Mouse (Mus musculus) adrenal gland, postnatal 10 days (tissue): ENCODE measurements around the gene Dyrk2. TPM values are rescaled to one million over a fixed set of nuclear protein-coding genes. Genes with fewer than 3 reads are reported as not detected.
A peak's percentile ranks its signal among the peaks of the same experiment; 100 is the strongest.

Experiments used
- DNase-seq: peaks from one replicate; pipeline ENCODE4 v3.0.0; 2021; ENCODE audit warnings: mixed read lengths
- long read RNA-seq, 2 experiments: library from polyadenylated mRNA; stranded (forward); transcript quantifications; one replicate each; pipeline ENCODE4 v2.0.0; 2021
- total RNA-seq, 2 experiments: library from RNA; stranded (reverse); gene quantifications; 2 replicates each; pipeline ENCODE4 v1.2.3; 2021

Gene Dyrk2
- 10 to 100 TPM; 46.1 to 48.6 TPM for total RNA-seq
- long read RNA-seq, experiment 1, full-length matches to known transcripts = 42 of 60 reads
- long read RNA-seq, experiment 1, partial matches to known transcripts = 2 of 60 reads
- long read RNA-seq, experiment 1, other reads (novel, unspliced or antisense) = 16 of 60 reads
- long read RNA-seq, experiment 2, full-length matches to known transcripts = 14 of 25 reads
- long read RNA-seq, experiment 2, partial matches to known transcripts = 0 of 25 reads
- long read RNA-seq, experiment 2, other reads (novel, unspliced or antisense) = 11 of 25 reads

GRCm38 (mm10) chr10:118870201-118870980 is at the start of gene Dyrk2:
TSS of gene Dyrk2 (minus strand) at chr10:118870209.
- DNase-seq = peak; percentile 56

GRCm38 (mm10) chr10:118902625-118903024 is 32.6 kb upstream of the Dyrk2 start:
- no peak for DNase-seq

GRCm38 (mm10) chr10:118893645-118894044 is 23.6 kb upstream of the Dyrk2 start:
- no peak for DNase-seq

GRCm38 (mm10) chr10:118884126-118884525 is 14.1 kb upstream of the Dyrk2 start:
- no peak for DNase-seq

- DNase-seq = no peak
These were observed 13.3 kb upstream of the Dyrk2 start for GRCm38 (mm10) chr10:118883317-118883716.

- DNase-seq = no peak
These were observed 12.4 kb upstream of the Dyrk2 start for GRCm38 (mm10) chr10:118882258-118882885.

GRCm38 (mm10) chr10:118880776-118881175 is 10.8 kb upstream of the Dyrk2 start:
- DNase-seq = no peak

- DNase-seq = no peak
These were observed 2.2 kb upstream of the Dyrk2 start for GRCm38 (mm10) chr10:118872196-118872595.

- peak; percentile 76 for DNase-seq
These were observed 413 bp downstream of the Dyrk2 start for GRCm38 (mm10) chr10:118869591-118870001.

- peak; percentile 94 for DNase-seq
These were observed 1.1 kb downstream of the Dyrk2 start for GRCm38 (mm10) chr10:118868601-118869590.

GRCm38 (mm10) chr10:118867896-118868600 is 2.0 kb downstream of the Dyrk2 start:
- DNase-seq = peak; percentile 54

- DNase-seq = peak; percentile 31
These were observed 2.6 kb downstream of the Dyrk2 start for GRCm38 (mm10) chr10:118867304-118867895.

GRCm38 (mm10) chr10:118864976-118865375 is 5.0 kb downstream of the Dyrk2 start:
- DNase-seq = no peak

- DNase-seq = no peak
These were observed 6.4 kb downstream of the Dyrk2 start for GRCm38 (mm10) chr10:118863611-118864010.

- DNase-seq = no peak
These were observed 7.8 kb downstream of the Dyrk2 start for GRCm38 (mm10) chr10:118862233-118862632.

GRCm38 (mm10) chr10:118861234-118862025 is 8.6 kb downstream of the Dyrk2 start:
- no peak for DNase-seq

GRCm38 (mm10) chr10:118859655-118860054 is 10.4 kb downstream of the Dyrk2 start:
- no peak for DNase-seq

GRCm38 (mm10) chr10:118854641-118855040 is 15.4 kb downstream of the Dyrk2 start:
- no peak for DNase-seq

GRCm38 (mm10) chr10:118852554-118852953 is 17.5 kb downstream of the Dyrk2 start:
- no peak for DNase-seq

- no peak for DNase-seq
These were observed 21.5 kb downstream of the Dyrk2 start for GRCm38 (mm10) chr10:118848501-118848900.
